Mouse (Mus musculus) left cerebral cortex, postnatal 14 days (tissue): ENCODE data around the gene Lonp2. TPM values are rescaled to one million over a fixed set of nuclear protein-coding genes. Genes with fewer than 3 reads are reported as not detected.

ENCODE experiments used
- DNase-seq, 2 experiments: peaks; one replicate each; pipeline ENCODE4 v3.0.0; 2021 to 2022; ENCODE audit warnings: low spot score in 2 of 2, mixed read lengths in 1 of 2
- intact Hi-C: fragments of 180-260 bp; cut with DNase I; formaldehyde crosslinking; loops from one replicate; pipeline ENCODE4 v1.15.1; 2025
- total RNA-seq, 2 experiments: library from RNA; stranded (reverse); gene quantifications; 2 replicates each; pipeline ENCODE4 v1.2.3; 2021

The Lonp2 gene
- total RNA-seq, 2 experiments from 2014 or later, result 49.2 to 57.8 TPM

- intact Hi-C loops, result no loop called here
- no peak for DNase-seq
These were observed 10.0 kb upstream of the Lonp2 start for GRCm38 (mm10) chr8:86613798-86614197.

GRCm38 (mm10) chr8:86615095-86615769 is 8.6 kb upstream of the Lonp2 start:
- intact Hi-C loops, result no loop called here
- no peak for DNase-seq

DNA sequence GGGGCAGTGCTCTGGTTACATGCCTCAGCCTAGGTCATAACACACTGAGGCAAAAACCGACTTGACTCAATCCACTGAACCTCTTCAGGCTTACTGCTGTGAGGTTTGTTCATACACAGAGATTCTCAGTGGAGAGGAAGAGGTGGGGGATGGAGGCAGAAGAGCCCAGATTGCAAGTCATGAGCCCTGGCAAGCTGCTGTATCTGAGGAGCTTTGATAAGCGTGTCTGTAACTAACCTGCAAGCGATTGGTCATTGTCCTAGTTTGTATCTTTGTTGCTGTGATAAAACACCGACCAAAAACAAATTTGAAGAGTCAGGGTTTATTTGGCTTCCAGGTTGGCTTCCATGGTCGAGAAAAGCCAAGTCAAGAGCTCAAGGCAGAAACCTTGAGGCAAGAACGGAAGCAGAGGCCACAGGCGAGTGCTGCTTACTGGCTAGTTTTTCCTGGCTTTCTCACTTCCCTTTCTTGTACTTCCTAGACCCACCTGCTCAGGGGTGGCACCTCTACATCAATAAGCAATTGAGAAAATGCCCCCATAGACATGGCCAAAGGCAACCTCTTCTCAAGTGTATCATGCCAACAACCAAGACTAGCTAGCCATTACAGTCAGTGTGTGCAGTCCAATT is 6.0 kb upstream of the Lonp2 start:
- no peak for DNase-seq
- intact Hi-C loops, result no loop called here

DNA sequence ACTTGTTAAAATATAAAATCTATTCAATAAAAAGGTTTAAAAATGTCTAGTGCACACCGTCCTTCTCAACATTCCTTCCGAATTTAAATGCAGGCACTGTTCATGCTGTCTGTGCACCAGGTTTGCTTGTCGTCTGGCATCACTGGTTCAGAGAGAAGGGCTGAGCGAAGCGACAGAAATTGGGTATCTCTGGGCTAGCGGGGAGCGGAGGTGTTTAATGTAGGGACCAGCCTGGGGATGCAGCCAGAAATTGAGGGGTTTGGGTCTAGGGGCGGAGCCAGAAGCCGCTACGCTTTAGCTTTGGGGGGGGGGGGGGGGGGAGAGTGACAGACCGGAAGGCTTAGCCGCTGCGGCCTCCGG is 312 bp upstream of the Lonp2 start:
- no peak for DNase-seq
- intact Hi-C loops, result no loop called here

- intact Hi-C loops, result no loop called here
- DNase-seq, result no peak
These were observed 1.1 kb downstream of the Lonp2 start for GRCm38 (mm10) chr8:86624915-86625314.

- DNase-seq, result no peak
- intact Hi-C loops, result no loop called here
These were observed 6.4 kb downstream of the Lonp2 start for GRCm38 (mm10) chr8:86630212-86630611.

DNA sequence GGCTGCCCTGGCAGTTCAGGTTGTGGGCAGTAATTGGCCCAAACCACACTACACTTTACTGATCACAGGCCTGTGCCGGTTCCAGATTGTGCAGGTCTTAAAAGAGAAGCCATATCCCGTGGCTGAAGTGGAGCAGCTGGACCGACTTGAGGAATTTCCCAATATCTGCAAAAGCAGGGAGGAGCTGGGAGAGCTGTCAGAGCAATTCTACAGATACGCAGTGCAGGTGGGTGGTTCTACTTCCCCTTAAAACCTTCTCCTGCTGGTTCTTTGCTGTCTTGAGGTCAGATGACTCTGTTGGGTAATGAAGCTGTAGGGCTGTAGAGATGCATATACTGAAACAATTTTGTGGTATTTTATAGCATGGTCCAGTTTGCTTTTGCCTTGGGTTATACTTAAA is 7.6 kb downstream of the Lonp2 start:
- intact Hi-C loops, result no loop called here
- no peak for DNase-seq

DNA sequence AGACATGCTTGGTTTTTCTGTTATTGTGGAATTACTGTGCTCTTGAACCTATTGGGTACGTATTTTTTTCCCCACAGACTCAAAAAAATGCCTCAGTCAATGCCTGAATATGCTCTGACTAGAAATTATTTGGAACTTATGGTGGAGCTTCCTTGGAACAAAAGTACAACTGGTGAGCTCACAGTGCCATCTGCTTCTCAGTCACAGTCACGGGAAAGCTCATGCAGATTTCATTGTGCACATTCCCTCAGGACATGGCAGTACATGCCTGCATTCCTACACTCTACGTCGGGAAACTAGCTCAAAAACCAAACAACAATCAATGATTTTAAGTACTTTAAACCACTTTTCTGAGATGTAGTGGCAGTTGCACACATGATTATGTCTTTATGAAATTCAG is 14.0 kb downstream of the Lonp2 start:
- DNase-seq, result no peak
- intact Hi-C loops, result no loop called here

DNA sequence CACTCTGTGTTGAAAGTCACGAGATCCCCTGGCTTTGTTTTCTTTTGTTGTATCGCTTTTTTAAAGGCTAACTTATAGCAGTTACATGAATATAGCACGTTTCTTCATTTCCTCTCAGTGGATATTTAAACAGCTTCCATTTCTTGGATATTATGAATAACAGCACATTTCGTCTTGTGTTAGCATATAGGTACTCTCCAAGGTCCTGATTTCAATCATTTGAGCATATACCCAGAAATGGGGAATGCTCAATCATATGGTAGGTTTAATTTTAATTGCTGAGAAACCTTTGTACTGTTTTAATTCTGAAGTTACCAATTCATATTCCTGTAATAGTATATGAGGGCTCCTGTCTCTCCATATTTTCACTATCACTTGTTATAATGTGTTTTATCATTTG is 15.1 kb downstream of the Lonp2 start:
- DNase-seq, result no peak
- intact Hi-C loops, result no loop called here

DNA sequence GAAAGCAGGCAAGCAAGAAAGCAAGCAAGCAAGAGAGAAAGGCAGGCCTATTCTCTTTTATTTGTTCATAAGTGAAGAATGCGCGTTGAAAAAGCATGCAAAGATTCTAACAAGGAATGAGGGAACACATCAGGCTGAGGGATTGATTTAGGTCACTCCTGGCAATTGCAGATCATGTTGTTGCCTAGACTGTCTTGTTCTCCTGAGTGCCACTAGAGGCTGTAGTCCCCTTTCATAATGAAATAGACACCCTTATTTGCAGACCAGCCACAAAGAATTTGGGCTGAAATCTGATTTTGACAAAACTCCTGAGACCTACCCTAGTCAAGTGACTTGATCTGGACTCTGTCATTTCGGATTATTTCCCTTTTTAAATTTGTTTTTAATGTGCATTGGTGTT is 18.8 kb downstream of the Lonp2 start:
- intact Hi-C loops, result loop anchor here (5.0 to 10.0 kb wide), 2 partner anchors 80 to 202 kb away; no protein-coding TSS in a partner anchor
- no peak for DNase-seq

GRCm38 (mm10) chr8:86644661-86645060 is 20.8 kb downstream of the Lonp2 start:
- intact Hi-C loops, result loop anchor here (5.0 to 10.0 kb wide), 2 partner anchors 78 to 200 kb away; no protein-coding TSS in a partner anchor
- DNase-seq, result no peak

- DNase-seq, result no peak
- intact Hi-C loops, result loop anchor here (10.0 kb wide), 1 partner anchor 197 kb away; no protein-coding TSS in a partner anchor
These were observed 23.9 kb downstream of the Lonp2 start for GRCm38 (mm10) chr8:86647771-86648170.

- intact Hi-C loops, result loop anchor here (5.0 kb wide), 1 partner anchor 251 kb away; no protein-coding TSS in a partner anchor
- DNase-seq, result peak; percentile 63 to 89
These were observed 27.6 kb downstream of the Lonp2 start for GRCm38 (mm10) chr8:86651416-86651815.

- peak in 1 of 2 experiments; percentile 13 for DNase-seq
- intact Hi-C loops, result loop anchor here (5.0 kb wide), 1 partner anchor 250 kb away; no protein-coding TSS in a partner anchor
These were observed 28.7 kb downstream of the Lonp2 start for GRCm38 (mm10) chr8:86652546-86652945.

DNA sequence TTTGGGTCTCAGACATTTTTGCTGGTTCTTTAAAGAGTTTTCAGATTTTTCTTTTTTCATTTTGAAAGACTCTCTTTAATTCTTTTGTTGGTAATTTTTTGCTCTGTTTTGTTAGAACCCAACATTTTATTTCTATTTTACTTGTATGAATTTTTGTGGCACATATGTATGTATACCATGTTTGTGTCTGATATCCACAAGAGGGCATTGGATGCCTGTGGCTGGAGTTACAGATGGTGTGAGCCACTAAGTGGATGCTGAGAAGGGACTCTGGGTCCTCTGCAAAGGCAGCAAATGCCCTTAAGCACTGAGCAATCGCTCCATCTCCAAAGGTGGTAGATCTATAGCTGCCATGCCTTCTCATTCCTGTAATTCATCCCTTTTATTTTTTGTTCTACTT is 30.7 kb downstream of the Lonp2 start:
- intact Hi-C loops, result loop anchor here (5.0 kb wide), 1 partner anchor 248 kb away; no protein-coding TSS in a partner anchor
- DNase-seq, result no peak

GRCm38 (mm10) chr8:86668750-86669149 is 44.9 kb downstream of the Lonp2 start:
- intact Hi-C loops, result no loop called here
- no peak for DNase-seq

- intact Hi-C loops, result no loop called here
- DNase-seq, result no peak
These were observed 45.4 kb downstream of the Lonp2 start for GRCm38 (mm10) chr8:86669259-86669658.

DNA sequence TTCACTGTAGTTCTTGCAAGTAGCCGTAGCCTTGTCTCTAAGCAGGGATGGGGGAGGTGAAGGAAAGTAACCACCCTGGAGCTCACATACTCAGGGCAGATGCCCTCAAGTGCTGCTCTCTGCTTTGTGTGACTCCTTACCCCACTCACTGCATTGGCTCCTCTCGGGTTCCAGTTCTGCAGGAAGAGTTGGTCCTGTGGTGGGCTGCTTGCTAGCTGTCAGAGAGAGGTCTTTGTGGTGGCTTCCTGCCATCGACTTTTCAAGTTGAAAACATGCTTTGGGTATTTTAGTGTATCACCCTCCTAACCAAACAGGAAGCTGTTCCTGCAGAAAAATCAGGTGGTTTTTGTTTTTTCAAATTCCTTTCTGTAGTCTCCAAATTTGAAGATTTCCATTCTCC is 62.8 kb downstream of the Lonp2 start:
- DNase-seq, result no peak
- intact Hi-C loops, result no loop called here

DNA sequence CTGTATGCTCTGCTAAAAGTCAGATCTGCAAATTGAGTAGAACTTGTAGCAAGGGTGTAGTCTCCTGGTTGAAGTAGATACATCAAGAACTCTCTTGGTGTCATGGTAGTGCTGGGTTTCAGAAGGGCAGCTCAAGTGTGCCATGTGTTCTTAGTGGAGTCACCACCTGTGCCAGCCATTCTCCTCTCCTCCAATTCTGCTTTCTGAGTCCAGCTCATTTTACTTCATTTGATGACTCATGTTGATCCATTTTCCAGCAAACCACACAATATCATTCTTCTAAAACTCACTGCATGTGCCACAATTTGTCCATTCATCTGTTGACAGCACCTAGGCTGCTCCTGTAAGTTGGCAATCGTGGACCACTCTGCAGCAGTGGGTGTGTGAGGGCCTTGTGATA is 68.3 kb downstream of the Lonp2 start:
- intact Hi-C loops, result no loop called here
- no peak for DNase-seq

DNA sequence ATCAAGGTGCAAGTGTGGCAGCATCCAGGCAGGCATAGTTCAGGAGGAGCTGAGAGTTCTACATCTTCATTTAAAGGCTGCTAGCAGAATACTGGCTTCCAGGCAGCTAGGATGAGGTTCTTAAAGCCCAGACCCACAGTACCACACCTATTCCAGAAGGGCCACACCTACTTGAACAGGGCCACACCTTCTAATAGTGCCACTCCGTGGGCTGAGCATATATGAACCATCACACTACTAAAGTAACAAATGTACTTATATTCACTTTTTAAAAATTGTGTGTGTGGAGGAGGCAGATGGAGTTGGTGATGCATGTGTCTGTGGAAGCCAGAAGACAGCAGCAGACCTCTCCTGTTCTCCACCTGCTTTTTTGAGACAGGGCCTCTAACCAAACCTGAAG is 70.2 kb downstream of the Lonp2 start:
- intact Hi-C loops, result no loop called here
- DNase-seq, result no peak

- no peak for DNase-seq
- intact Hi-C loops, result no loop called here
These were observed 71.9 kb downstream of the Lonp2 start for GRCm38 (mm10) chr8:86695703-86696102.
